Mouse (Mus musculus) neural tube, embryonic 12.5 days (tissue): ENCODE measurements around the gene Jak2. TPM values are rescaled to one million over a fixed set of nuclear protein-coding genes. Genes with fewer than 3 reads are reported as not detected.

Source experiments
- ATAC-seq: fragments of 200-750 bp; cut with Nextera tagmentation; 2 replicates; pipeline ENCODE4 v1.8.0; 2017; ENCODE audit warnings: low read depth, mild to moderate bottlenecking, moderate TSS enrichment, moderate library complexity; ENCODE audit not compliant: low FRiP score
- H3K27ac ChIP-seq: fragments of 300-500 bp; sonication (generic); 2 replicates; pipeline ENCODE4 v1.5.1; 2016
- H3K27me3 ChIP-seq: fragments of 300-500 bp; sonication (generic); replicated peaks from 2 replicates; pipeline ENCODE4 v1.6.1; 2016; ENCODE audit warnings: mild to moderate bottlenecking
- H3K36me3 ChIP-seq: fragments of 300-500 bp; sonication (generic); 2 replicates; pipeline ENCODE4 v1.6.1; 2016; ENCODE audit warnings: mild to moderate bottlenecking
- H3K4me1 ChIP-seq: fragments of 300-500 bp; sonication (generic); 2 replicates; pipeline ENCODE4 v1.6.1; 2016
- H3K4me2 ChIP-seq: fragments of 300-500 bp; sonication (generic); replicated peaks from 2 replicates; pipeline ENCODE4 v1.6.1; 2016; ENCODE audit warnings: mild to moderate bottlenecking
- H3K4me3 ChIP-seq: fragments of 300-500 bp; sonication (generic); 2 replicates; pipeline ENCODE4 v1.5.1; 2016
- H3K9ac ChIP-seq: fragments of 300-500 bp; sonication (generic); 2 replicates; pipeline ENCODE4 v1.6.1; 2016; ENCODE audit warnings: mild to moderate bottlenecking
- H3K9me3 ChIP-seq: fragments of 300-500 bp; sonication (generic); 2 replicates; pipeline ENCODE4 v1.6.1; 2016; ENCODE audit warnings: mild to moderate bottlenecking
- WGBS: fragments of 180-500 bp; shearing (Covaris S2); methylation state at CpG from one replicate; pipeline ENCODE4 v1.1.7; 2016; 5-methylcytosine and 5-hydroxymethylcytosine counted together
- polyA plus RNA-seq: library from polyadenylated mRNA; unstranded; fragments of >200 nt; fragmentation: Nextera tagmentation; extraction: Ambion mirVana; gene quantifications from 2 replicates; pipeline ENCODE4 v1.2.1, GENCODE M21; 2016

The Jak2 gene
- polyA plus RNA-seq, 1 experiment from 2014 or later, result 14.7 TPM

GRCm38 (mm10) chr19:29325053-29325851 is 73.6 kb downstream of the Jak2 start, which contains the start of gene Insl6:
Gene Insl6, minus strand, starts transcription at chr19:29325356.
- Histone ChIP-seq H3K27ac (no peak within 1 kb of the TSS), H3K9me3 (no peaks in the 10 kb centered on the region), H3K36me3 (no peaks in the 10 kb centered on the region), H3K4me2 (peak within 1 kb of the TSS; percentile 61), H3K4me1 (peaks cover 5% of the 10 kb centered on the region), H3K9ac (0 out of 2 replicates have a peak within 1 kb of the TSS, but pooled peaks have one; percentile 35), H3K4me3 (peak within 1 kb of the TSS; percentile 21), H3K27me3 (no peaks in the 10 kb centered on the region)
- ATAC-seq, result peak; percentile 95
- 8% methylated on average over 26 of the region's 31 CpGs for WGBS

GRCm38 (mm10) chr19:29325852-29326180 is 74.2 kb downstream of the Jak2 start:
- Histone ChIP-seq H3K27me3 (no peaks in the 10 kb centered on the region), H3K27ac (no peak overlapping the region), H3K9me3 (no peaks in the 10 kb centered on the region), H3K4me1 (peaks cover 5% of the 10 kb centered on the region), H3K36me3 (no peaks in the 10 kb centered on the region), H3K4me3 (no peak overlapping the region), H3K9ac (no peak overlapping the region), H3K4me2 (peak overlapping the region; percentile 61)
- WGBS, result 76% methylated on average over 9 of the region's 9 CpGs
- ATAC-seq, result no peak

DNA sequence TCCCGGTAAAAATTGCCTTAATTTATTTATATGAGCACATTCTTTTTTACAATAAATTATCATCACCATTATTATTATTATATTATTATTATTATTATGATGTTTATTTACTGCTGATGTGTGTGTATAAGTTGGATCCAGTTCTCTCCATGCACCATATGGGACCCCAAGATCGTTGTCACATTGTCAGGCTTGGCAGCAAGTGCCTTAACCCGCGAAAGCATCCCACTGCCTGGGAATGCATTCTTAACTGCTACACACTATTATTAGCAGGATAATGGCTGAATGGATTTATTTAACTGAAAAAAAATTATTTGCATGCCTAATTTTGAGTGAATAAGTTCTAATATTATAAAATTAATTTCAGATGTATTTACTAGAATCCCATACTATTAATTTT is 74.8 kb downstream of the Jak2 start:
- H3K9me3 ChIP-seq, result no peaks in the 10 kb centered on the region

GRCm38 (mm10) chr19:29326822-29327552 is 75.4 kb downstream of the Jak2 start:
- Histone ChIP-seq H3K4me3 (no peak overlapping the region), H3K4me2 (no peak overlapping the region), H3K36me3 (no peaks in the 10 kb centered on the region), H3K9me3 (no peaks in the 10 kb centered on the region), H3K27ac (no peak overlapping the region), H3K27me3 (no peaks in the 10 kb centered on the region), H3K4me1 (peaks cover 5% of the 10 kb centered on the region), H3K9ac (no peak overlapping the region)
- no peak for ATAC-seq
- WGBS, result 88% methylated on average over 13 of the region's 13 CpGs

More for the DNA sequence above, 74.8 kb downstream of the Jak2 start:
- 92% methylated on average over 4 of the region's 4 CpGs for WGBS
- Histone ChIP-seq H3K27me3 (no peaks in the 10 kb centered on the region), H3K27ac (no peak overlapping the region), H3K4me2 (no peak overlapping the region), H3K36me3 (no peaks in the 10 kb centered on the region), H3K9ac (no peak overlapping the region), H3K4me3 (no peak overlapping the region), H3K4me1 (peaks cover 5% of the 10 kb centered on the region)
- ATAC-seq, result no peak

- no peaks in the 10 kb centered on the region for H3K36me3 ChIP-seq
- peak within 1 kb of the TSS; percentile 42 for H3K4me3 ChIP-seq
- H3K27me3 ChIP-seq, result no peaks in the 10 kb centered on the region
- H3K4me2 ChIP-seq, result peak within 1 kb of the TSS; percentile 82
- H3K9ac ChIP-seq, result peak within 1 kb of the TSS; percentile 62
- no peaks in the 10 kb centered on the region for H3K9me3 ChIP-seq
- ATAC-seq, result peak; percentile 84
- H3K4me1 ChIP-seq, result peaks cover 7% of the 10 kb centered on the region; the same call in 1 of the 2 replicates
- WGBS, result 2% methylated on average over 23 of the region's 23 CpGs
- H3K27ac ChIP-seq, result no peak within 1 kb of the TSS
Measured at GRCm38 (mm10) chr19:29334068-29334745, 82.6 kb downstream of the Jak2 start, which contains the start of gene Rln1. Gene Rln1, minus strand, starts transcription at chr19:29334670.

DNA sequence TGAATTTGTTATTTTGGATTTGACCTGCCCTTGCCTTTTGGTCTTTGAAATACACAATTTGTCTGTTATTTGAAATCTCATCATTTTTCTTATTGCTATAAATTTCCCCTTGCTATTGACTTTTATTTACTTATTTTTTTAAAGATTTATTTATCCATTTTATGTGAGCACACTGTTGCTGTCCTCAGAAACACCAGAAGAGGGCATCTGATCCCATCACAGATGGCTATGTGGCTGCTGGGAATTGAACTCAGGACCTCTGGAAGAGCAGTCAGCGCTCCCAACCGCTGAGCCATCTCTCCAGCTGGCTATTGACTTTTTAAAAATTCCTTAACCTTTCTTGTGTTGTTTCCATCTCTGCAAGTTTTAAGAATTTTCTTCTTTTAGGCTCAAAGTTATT is 85.0 kb downstream of the Jak2 start:
- H3K4me1 ChIP-seq, result peaks cover 7% of the 10 kb centered on the region; the same call in 1 of the 2 replicates
- no peaks in the 10 kb centered on the region for H3K36me3 ChIP-seq
- no peak overlapping the region for H3K9ac ChIP-seq
- no peaks in the 10 kb centered on the region for H3K9me3 ChIP-seq
- no peak overlapping the region for H3K27ac ChIP-seq
- 85% methylated on average over 2 of the region's 2 CpGs for WGBS
- ATAC-seq, result no peak
- H3K4me2 ChIP-seq, result no peak overlapping the region
- no peaks in the 10 kb centered on the region for H3K27me3 ChIP-seq
- no peak overlapping the region for H3K4me3 ChIP-seq

- H3K27me3 ChIP-seq, result no peaks in the 10 kb centered on the region
- H3K9me3 ChIP-seq, result no peaks in the 10 kb centered on the region
- H3K9ac ChIP-seq, result no peak overlapping the region
- ATAC-seq, result no peak
- H3K4me3 ChIP-seq, result no peak overlapping the region
- H3K27ac ChIP-seq, result no peak overlapping the region
- no peak overlapping the region for H3K4me2 ChIP-seq
- no peaks in the 10 kb centered on the region for H3K36me3 ChIP-seq
- whole genome bisulfite sequencing, result 82% methylated on average over 4 of the region's 4 CpGs
- H3K4me1 ChIP-seq, result no peaks in the 10 kb centered on the region
Measured at GRCm38 (mm10) chr19:29341029-29341428, 89.4 kb downstream of the Jak2 start.

- Histone ChIP-seq H3K4me2 (no peak overlapping the region), H3K4me3 (no peak overlapping the region), H3K27ac (no peak overlapping the region), H3K27me3 (no peaks in the 10 kb centered on the region), H3K9me3 (no peaks in the 10 kb centered on the region), H3K36me3 (no peaks in the 10 kb centered on the region), H3K9ac (no peak overlapping the region), H3K4me1 (no peaks in the 10 kb centered on the region)
- ATAC-seq, result no peak
- WGBS, result 88% methylated on average over 6 of the region's 6 CpGs
Measured at GRCm38 (mm10) chr19:29342281-29342680, 90.7 kb downstream of the Jak2 start.

- Histone ChIP-seq H3K4me2 (no peak overlapping the region), H3K36me3 (peaks cover 5% of the 10 kb centered on the region; the same call in 1 of the 2 replicates), H3K4me3 (no peak overlapping the region), H3K9me3 (no peaks in the 10 kb centered on the region), H3K27me3 (no peaks in the 10 kb centered on the region), H3K27ac (no peak overlapping the region), H3K9ac (no peak overlapping the region), H3K4me1 (no peaks in the 10 kb centered on the region)
- no peak for ATAC-seq
Measured at GRCm38 (mm10) chr19:29344868-29345267, 93.2 kb downstream of the Jak2 start.

DNA sequence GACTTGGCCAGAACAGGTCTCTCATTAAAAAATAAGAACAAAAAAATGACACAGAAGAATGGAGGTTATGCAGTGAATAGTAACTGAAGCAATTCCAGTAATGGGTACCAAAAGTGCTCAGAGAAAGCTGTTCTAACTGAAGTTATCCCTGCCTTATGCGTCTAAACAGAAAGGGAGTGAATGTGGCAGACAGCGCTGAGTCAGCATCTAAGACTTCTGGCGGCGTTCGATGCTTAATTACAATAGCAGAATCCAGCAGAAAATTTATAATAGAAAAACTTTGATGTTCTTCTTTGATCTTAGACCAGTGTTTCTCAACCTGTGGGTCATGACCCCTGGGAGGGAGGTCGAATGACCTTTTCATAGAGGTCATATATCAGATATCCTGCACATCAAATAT is 94.0 kb downstream of the Jak2 start:
- Histone ChIP-seq H3K4me1 (no peaks in the 10 kb centered on the region), H3K27ac (no peak overlapping the region), H3K4me2 (no peak overlapping the region), H3K9me3 (no peaks in the 10 kb centered on the region), H3K36me3 (peaks cover 7% of the 10 kb centered on the region; the same call in 1 of the 2 replicates), H3K4me3 (no peak overlapping the region), H3K27me3 (no peaks in the 10 kb centered on the region), H3K9ac (no peak overlapping the region)
- ATAC-seq, result no peak
- WGBS, result 82% methylated on average over 6 of the region's 6 CpGs

DNA sequence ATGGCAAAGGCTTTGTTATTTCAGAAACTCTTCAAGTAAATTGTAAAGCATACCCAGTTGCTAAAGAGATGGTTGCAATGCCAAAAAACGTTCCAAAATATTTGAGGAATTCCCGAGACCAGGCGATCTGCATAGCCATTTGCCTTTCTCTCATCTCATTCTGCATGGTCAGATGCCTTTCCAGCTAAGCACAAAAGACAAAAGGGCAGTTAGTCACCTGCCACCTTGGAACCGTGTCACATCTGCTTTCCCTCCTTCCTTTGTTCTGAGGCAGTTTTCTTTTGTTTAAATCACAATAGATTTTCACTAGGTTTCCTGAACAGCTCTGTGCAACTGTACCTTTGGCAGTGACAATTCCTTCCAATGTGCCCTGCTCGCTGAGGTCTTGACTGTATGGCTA is 99.4 kb downstream of the Jak2 start:
- Histone ChIP-seq H3K4me2 (no peak overlapping the region), H3K27me3 (no peaks in the 10 kb centered on the region), H3K36me3 (peaks cover 9% of the 10 kb centered on the region; the same call in 1 of the 2 replicates), H3K4me3 (no peak overlapping the region), H3K9me3 (no peaks in the 10 kb centered on the region), H3K4me1 (no peaks in the 10 kb centered on the region), H3K27ac (no peak overlapping the region), H3K9ac (no peak overlapping the region)
- no peak for ATAC-seq
- 20% methylated on average over 5 of the region's 5 CpGs for WGBS
